ENCODE assay signal across 10 mouse cellular contexts in genomic region chr16:15252666-15253347, GRCm38 (mm10).
DNase-seq lines count a peak whose midpoint lies in the region; ATAC-seq and TF ChIP-seq lines count a peak whose summit lies in the region.
"Had no signal": no experiment of that assay in that cellular context is flagged by ENCODE, and none has a peak within 500 bp of the region (broad histone marks: within the 10 kb centered on the region; RNA-seq: fewer than 3 reads in every experiment).

No protein-coding gene starts in this region.

- H3K4me3 ChIP-seq in lung, embryonic 14.5 days (ENCODE audit: low read depth, low read length), result no peak overlapping the region
- H3K4me3 ChIP-seq in gastrocnemius, adult 2 months, result no peak overlapping the region
- H3K4me3 ChIP-seq in kidney, postnatal 0 days (replicated peaks; ENCODE audit: low read depth, low read length), result no peak overlapping the region
- H3K4me3 ChIP-seq in stomach, embryonic 15.5 days (replicated peaks), result no peak overlapping the region
- no peak overlapping the region for H3K4me3 ChIP-seq in midbrain, embryonic 16.5 days (ENCODE audit: low read depth, low read length)

- H3K27ac ChIP-seq in lung, embryonic 14.5 days (ENCODE audit: low read depth), result peak overlapping the region; percentile 75
- H3K27ac ChIP-seq in gastrocnemius, adult 2 months, result peak overlapping the region; percentile 0; the same call in 1 of the 2 replicates
- peak overlapping the region; percentile 20 for H3K27ac ChIP-seq in kidney, postnatal 0 days
- H3K27ac ChIP-seq in stomach, embryonic 15.5 days, result peak overlapping the region; percentile 80
- H3K27ac ChIP-seq in midbrain, embryonic 16.5 days (ENCODE audit: low read length), result no peak overlapping the region

- no peaks in the 10 kb centered on the region for H3K36me3 ChIP-seq in lung, embryonic 14.5 days (ENCODE audit: insufficient read depth)
- H3K36me3 ChIP-seq in kidney, postnatal 0 days (ENCODE audit: insufficient read depth, low read length), result no peaks in the 10 kb centered on the region
- no peaks in the 10 kb centered on the region for H3K36me3 ChIP-seq in stomach, embryonic 15.5 days
- no peaks in the 10 kb centered on the region for H3K36me3 ChIP-seq in midbrain, embryonic 16.5 days (ENCODE audit: control insufficient read depth, insufficient read depth, low read length)
- H3K36me3 ChIP-seq: G1E had no signal

- peak; percentile 89 for DNase-seq in lung, embryonic 14.5 days
- DNase-seq in lung, postnatal 14 days, result no peak
- DNase-seq in gastrocnemius, adult 2 months, result peak; percentile 44
- DNase-seq in kidney, postnatal 0 days (ENCODE audit: low spot score), result peak; percentile 91
- no peak for DNase-seq in adrenal gland, postnatal 4 days (ENCODE audit: low spot score in 2 of 2)
- no peak for DNase-seq in adrenal gland, postnatal 25 days

- 61% methylated on average over 6 of the region's 6 CpGs for WGBS in lung, embryonic 14.5 days
- 36% methylated on average over 6 of the region's 6 CpGs for WGBS in kidney, postnatal 0 days
- 52% methylated on average over 6 of the region's 6 CpGs for WGBS in stomach, embryonic 15.5 days
- WGBS in midbrain, embryonic 16.5 days, result 91% methylated on average over 6 of the region's 6 CpGs

- peak; percentile 85 for ATAC-seq in lung, embryonic 14.5 days (ENCODE audit: insufficient read depth)
- ATAC-seq in kidney, postnatal 0 days (replicated peaks; ENCODE audit: low FRiP score, low read depth), result peak; percentile 81
- peak; percentile 71; the same call in 1 of the 2 replicates for ATAC-seq in stomach, embryonic 15.5 days (ENCODE audit: insufficient read depth, low FRiP score, low read depth)
- no peak for ATAC-seq in midbrain, embryonic 16.5 days
- ATAC-seq: forebrain, embryonic 14.5 days had no signal

- H3K4me2 ChIP-seq in lung, embryonic 14.5 days, result no peak overlapping the region
- H3K4me2 ChIP-seq in kidney, postnatal 0 days (ENCODE audit: low read length), result no peak overlapping the region
- H3K4me2 ChIP-seq in stomach, embryonic 15.5 days, result no peak overlapping the region
- no peak overlapping the region for H3K4me2 ChIP-seq in midbrain, embryonic 16.5 days (ENCODE audit: low read length)

- TF ChIP-seq CTCF in lung, embryonic 14.5 days (IDR thresholded peaks at IDR 0.05; ENCODE audit: low read depth), result 0 out of 2 replicates have a peak, but pooled peaks have one; percentile 11
- TF ChIP-seq CTCF in gastrocnemius, adult 2 months (IDR thresholded peaks at IDR 0.05), result no peak
- TF ChIP-seq CTCF in kidney, postnatal 0 days (IDR thresholded peaks at IDR 0.05; ENCODE audit: low read depth), result no peak; the same call in 1 of the 2 replicates

- no peaks in the 10 kb centered on the region; the same call in 1 of the 2 replicates for H3K4me1 ChIP-seq in lung, embryonic 14.5 days (ENCODE audit: insufficient read depth)
- 0 out of 2 replicates have a peak, but pooled peaks cover 4% of the 10 kb centered on the region for H3K4me1 ChIP-seq in kidney, postnatal 0 days (replicated peaks; ENCODE audit: insufficient read depth, low read length)
- H3K4me1 ChIP-seq in stomach, embryonic 15.5 days, result peaks cover 6% of the 10 kb centered on the region; the same call in 1 of the 2 replicates
- H3K4me1 ChIP-seq in midbrain, embryonic 16.5 days (ENCODE audit: control insufficient read depth, insufficient read depth, low read length), result no peaks in the 10 kb centered on the region

- H3K9me3 ChIP-seq in lung, embryonic 14.5 days (ENCODE audit: low read depth, low read length), result no peaks in the 10 kb centered on the region
- H3K9me3 ChIP-seq in kidney, postnatal 0 days (replicated peaks; ENCODE audit: low read length), result no peaks in the 10 kb centered on the region
- no peaks in the 10 kb centered on the region for H3K9me3 ChIP-seq in stomach, embryonic 15.5 days
- no peaks in the 10 kb centered on the region for H3K9me3 ChIP-seq in midbrain, embryonic 16.5 days (replicated peaks; ENCODE audit: control insufficient read depth, low read length, poor library complexity, severe bottlenecking)
- H3K9me3 ChIP-seq: G1E had no signal

- intact Hi-C loops in gastrocnemius, adult 2 months (cut with DNase I), result no loop called here

- H3K27me3 ChIP-seq in lung, embryonic 14.5 days (ENCODE audit: insufficient read depth, low read length), result no peaks in the 10 kb centered on the region
- no peaks in the 10 kb centered on the region for H3K27me3 ChIP-seq in kidney, postnatal 0 days (ENCODE audit: insufficient read depth, low read length)
- no peaks in the 10 kb centered on the region for H3K27me3 ChIP-seq in stomach, embryonic 15.5 days (replicated peaks)
- no peaks in the 10 kb centered on the region for H3K27me3 ChIP-seq in midbrain, embryonic 16.5 days (ENCODE audit: control insufficient read depth, insufficient read depth, low read depth, low read length)

- H3K9ac ChIP-seq in lung, embryonic 14.5 days, result no peak overlapping the region
- H3K9ac ChIP-seq in kidney, postnatal 0 days (ENCODE audit: low read depth, low read length), result no peak overlapping the region
- no peak overlapping the region for H3K9ac ChIP-seq in stomach, embryonic 15.5 days
- H3K9ac ChIP-seq in midbrain, embryonic 16.5 days (ENCODE audit: low read depth, low read length), result no peak overlapping the region

Comparison
In these comparisons a context has a peak if more than half of its experiments do, and no peak if none do; other contexts are left out.
1. DNase-seq: peak in lung, embryonic 14.5 days (single experiment), gastrocnemius, adult 2 months (single experiment) and kidney, postnatal 0 days (single experiment); none in lung, postnatal 14 days (single experiment), adrenal gland, postnatal 4 days (0 of 2) and adrenal gland, postnatal 25 days (single experiment).